Mouse (Mus musculus): ENCODE measurements around the gene Snupn.
"Not testable (repeated sequence)": the region's sequence is repeated elsewhere in the genome, so short reads cannot be mapped to it uniquely, and the experiment has no call there.

Gene Snupn

GRCm38 (mm10) chr9:56950414-56951400 is at the start of gene Snupn:
Snupn (plus strand) TSS chr9:56950878.
- in situ Hi-C loops (cut with MboI, MseI) = no loop called here

- in situ Hi-C loops (cut with MboI, MseI) = no loop called here
Measured at GRCm38 (mm10) chr9:56901187-56901586, 49.5 kb upstream of the Snupn start.

DNA sequence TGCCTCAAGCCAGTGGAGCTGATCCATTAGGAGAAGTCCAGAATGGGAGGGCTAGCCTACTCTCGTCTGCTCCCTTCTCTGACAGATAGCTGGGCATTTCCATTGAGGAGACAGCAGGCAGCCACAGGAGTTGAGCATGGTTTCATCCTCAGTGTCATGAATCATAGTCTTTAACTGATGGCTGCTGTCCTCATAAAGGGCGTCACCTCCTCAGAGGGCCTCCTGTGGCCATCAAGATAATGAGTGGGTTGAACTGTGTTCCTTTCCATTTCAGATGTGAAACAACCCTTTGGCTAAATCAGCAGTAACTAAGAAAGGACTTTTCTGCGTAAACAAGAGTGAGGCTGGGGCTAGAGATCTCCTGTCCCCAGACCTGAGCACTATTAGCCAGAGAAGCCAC is 47.0 kb upstream of the Snupn start:
- in situ Hi-C loops (cut with MboI, MseI) = no loop called here

DNA sequence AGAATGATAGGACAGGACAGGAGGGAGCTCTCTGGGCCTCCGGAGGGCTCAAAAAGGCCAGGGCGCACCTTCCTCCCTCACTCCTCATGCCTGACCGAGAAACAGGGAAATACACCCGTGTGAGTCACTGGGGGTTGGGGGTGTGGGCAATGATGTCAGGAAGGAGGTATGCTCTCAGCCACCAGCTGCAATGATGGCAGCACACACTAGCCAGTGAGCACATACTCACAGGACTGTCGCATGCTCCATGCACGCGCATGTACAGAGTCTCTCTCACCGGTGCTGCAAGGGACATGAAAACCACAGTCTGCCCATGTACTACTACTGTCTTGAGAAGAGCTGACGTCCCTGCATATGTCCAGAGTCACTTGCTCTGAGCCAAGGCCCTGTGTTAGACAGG is 43.1 kb upstream of the Snupn start:
- in situ Hi-C loops (cut with MboI, MseI) = no loop called here

DNA sequence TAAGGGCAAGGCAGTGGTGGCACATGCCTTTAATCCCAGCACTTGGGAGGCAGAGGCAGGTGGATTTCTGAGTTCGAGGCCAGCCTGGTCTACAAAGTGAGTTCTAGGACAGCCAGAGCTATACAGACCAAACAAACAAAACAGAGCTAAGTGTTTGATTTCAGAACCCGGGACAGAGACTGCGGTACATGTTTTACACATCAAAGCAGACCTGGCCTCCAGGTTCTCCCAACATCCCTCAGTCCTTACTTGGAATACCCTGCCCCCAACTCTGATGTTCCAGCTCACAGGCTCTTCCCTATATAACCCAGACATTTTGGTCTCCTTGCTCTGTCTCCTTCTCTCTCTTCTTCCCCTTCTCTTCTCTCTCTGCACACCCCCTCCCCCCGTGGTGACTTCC is 40.7 kb upstream of the Snupn start:
- in situ Hi-C loops (cut with MboI, MseI) = not testable (repeated sequence)

- in situ Hi-C loops (cut with MboI, MseI) = no loop called here
Measured at GRCm38 (mm10) chr9:56911017-56911416, 39.7 kb upstream of the Snupn start.

- in situ Hi-C loops (cut with MboI, MseI) = no loop called here
Measured at GRCm38 (mm10) chr9:56913991-56914390, 36.7 kb upstream of the Snupn start.

GRCm38 (mm10) chr9:56915116-56915515 is 35.6 kb upstream of the Snupn start:
- in situ Hi-C loops (cut with MboI, MseI) = no loop called here

DNA sequence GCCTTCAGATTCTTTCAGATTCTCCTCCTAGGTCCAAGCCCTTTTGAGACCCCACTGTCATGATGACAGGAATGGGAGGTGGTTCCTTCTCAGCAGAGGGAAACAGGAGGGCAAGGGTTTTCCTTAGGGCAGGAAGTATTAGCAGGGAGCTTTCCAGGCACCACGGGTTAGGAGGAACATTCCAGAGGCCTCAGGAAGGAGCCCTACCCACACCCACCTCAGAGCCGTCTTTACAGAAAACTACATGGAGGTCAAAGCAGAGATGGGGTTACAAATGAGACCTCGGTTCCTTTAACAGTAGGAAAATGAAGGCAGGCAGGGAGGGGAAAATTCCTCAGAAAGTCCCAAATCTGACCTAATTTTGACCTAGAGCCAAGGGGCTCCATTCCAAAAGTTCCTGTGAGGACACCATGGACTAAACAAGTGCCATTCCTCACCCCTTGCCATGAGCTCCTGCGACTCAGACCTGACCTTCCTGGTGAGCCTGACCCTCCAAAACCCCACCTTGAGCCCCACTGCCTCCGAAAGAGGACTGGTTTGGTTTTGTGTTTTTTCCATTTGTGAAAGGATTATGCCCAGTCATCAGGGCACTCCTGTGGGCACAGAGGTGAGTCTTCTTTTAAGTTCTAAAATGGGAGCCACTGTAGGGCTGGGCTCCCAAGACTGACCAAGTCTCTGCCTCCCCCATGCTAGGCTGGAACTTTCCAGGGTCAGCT is 34.8 kb upstream of the Snupn start:
- in situ Hi-C loops (cut with MboI, MseI) = no loop called here

GRCm38 (mm10) chr9:56917131-56917530 is 33.5 kb upstream of the Snupn start:
- in situ Hi-C loops (cut with MboI, MseI) = no loop called here

GRCm38 (mm10) chr9:56918466-56918865 is 32.2 kb upstream of the Snupn start:
- in situ Hi-C loops (cut with MboI, MseI) = no loop called here

GRCm38 (mm10) chr9:56922746-56923145 is 27.9 kb upstream of the Snupn start:
- in situ Hi-C loops (cut with MboI, MseI) = no loop called here

- in situ Hi-C loops (cut with MboI, MseI) = no loop called here
Measured at GRCm38 (mm10) chr9:56923841-56924650, 26.6 kb upstream of the Snupn start.

DNA sequence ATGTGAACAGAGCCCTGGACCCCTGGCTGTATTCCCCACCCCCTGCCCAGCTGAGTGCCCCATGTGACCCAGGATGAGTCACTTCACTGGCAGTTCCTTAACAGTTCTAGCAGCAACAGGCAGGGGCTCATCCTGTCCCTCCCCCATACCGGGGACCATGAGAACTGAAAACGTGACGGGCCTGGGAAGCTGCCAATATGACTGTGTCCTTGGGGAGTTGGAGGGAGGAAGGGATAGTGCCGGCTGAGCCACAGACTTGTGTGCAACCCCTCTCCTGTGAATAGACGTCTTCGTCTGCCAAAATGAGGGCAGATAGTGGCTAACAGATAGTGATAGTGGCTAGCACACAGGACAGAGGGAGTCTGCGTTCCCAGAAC is 26.0 kb upstream of the Snupn start:
- in situ Hi-C loops (cut with MboI, MseI) = no loop called here

DNA sequence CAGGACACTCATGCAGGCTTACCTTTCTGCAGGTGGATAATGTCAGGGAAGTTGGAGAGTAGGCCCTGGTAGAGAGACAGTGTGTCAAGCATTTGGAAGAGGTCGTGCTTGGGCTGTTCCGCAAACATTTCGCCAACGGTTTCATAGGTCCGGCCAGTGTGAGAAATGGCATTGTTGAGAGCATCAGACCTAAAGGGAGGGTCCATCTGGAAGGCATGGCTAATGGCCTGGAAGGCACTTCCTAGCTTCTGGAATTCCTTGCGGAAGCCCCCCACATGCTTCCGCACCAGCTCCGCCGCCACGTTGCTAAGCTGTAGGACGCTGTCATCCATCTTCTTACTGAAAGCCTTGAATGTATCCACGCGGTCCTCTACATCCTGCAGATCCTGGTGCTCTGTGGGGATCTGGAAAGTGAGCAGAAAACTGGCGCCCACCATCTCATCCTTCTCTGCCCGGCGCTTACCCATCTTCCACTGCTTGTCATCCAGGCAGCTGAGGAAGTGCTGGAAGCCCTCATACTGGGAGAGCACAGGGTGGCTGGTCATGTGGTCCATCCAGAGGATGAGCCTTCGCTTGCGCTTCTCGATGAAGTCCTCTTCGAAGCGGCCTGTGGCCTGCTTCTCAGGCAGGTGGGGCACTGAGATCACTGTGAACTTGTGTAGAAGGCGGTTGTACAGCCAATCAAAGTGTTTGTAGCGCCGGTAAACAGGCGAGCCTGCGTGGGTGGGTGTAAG is 25.2 kb upstream of the Snupn start:
- in situ Hi-C loops (cut with MboI, MseI) = no loop called here

DNA sequence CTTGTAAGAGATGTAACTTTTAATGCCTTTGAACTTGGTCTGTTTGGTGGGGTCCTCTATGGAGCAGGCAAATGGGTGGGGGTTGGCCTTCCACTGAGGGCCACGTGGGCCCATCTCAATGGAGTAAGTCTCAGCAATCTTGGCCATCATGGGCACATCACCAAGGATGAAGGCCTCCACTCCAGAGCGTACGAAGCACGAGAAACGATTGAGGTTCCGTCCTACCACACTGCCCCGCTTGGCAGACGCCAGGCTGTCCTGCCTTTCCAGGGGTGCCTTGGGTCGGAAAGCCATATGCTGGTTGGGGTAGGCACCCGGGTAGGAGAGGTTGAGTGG is 24.7 kb upstream of the Snupn start:
- in situ Hi-C loops (cut with MboI, MseI) = no loop called here

DNA sequence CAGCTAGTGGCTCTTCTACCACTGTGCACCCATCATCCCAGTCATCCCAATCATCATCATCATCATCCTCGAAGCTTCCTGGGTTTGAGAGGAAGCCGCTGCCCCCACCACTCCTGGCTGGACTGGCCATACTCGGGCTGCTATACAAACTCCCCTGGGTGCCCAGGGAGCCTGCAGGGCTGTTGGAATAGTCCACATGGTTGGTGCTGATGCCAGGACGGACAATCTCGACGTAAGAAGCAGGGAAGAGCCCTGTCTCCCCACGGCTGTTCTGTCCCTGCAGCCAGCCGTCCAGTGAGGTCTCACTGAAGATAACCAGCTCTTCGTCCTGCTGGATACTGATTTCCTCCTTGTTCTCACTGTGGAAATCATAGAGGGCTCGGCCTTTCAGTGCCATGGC is 24.3 kb upstream of the Snupn start:
- in situ Hi-C loops (cut with MboI, MseI) = no loop called here

GRCm38 (mm10) chr9:56927191-56928012 is 23.3 kb upstream of the Snupn start:
- in situ Hi-C loops (cut with MboI, MseI) = no loop called here

DNA sequence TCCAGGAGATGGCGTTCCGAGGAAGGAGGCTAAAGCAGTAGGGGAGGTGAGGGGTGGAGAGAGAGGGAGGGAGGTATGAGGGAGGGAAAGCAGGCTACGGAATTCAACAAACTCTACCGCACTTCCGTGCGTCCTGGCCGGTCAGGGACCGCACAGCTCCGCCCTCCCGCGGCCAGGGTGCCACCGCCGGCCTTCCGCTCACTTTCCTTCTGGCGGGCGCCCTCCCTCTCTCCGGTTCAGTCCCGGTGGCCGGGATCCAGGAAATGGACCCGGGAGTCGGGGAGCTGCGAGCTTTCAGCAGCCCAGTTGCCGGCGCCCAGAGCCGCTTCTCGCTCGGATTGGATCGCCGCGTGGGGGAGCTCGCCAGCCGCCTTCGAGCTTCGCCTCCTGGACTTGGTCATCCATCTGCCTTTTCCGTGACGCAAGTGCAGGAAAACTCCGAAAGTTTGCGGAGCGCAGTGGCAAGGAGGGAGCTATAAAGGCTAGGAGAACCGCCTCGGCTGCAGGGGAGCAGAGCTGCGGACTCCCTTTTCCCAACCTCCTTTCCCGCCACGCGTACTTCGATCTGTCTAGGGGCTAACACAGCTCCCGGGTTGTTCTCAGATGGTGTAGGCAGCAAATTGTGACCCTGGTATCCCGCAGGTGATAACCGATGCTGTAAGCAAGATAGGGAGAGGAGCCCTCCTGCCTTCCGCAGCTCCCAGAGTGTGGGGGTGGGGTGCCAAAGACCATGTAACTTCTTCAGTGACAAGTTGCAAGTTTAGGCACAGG is 22.5 kb upstream of the Snupn start, which contains the start of gene Snx33:
TSS of gene Snx33 (minus strand) at position 331 of the 771 bp plus-strand sequence.
- in situ Hi-C loops (cut with MboI, MseI) = no loop called here

- in situ Hi-C loops (cut with MboI, MseI) = no loop called here
Measured at GRCm38 (mm10) chr9:56929496-56929895, 21.2 kb upstream of the Snupn start.
